Mouse (Mus musculus): Measurements from ENCODE around the gene Ly6g5c. TPM values are rescaled to one million over a fixed set of nuclear protein-coding genes. Genes with fewer than 3 reads are reported as not detected.

Gene Ly6g5c
- polyA plus RNA-seq, 1 experiment from 2014 or later = not detected

Other genes starting within 250 kb of the Ly6g5c start
- 1.4 TPM for gene Cfb, start 245.8 kb upstream of the Ly6g5c start, polyA plus RNA-seq (2017; shearing (Covaris generic))
- 0.66 TPM for gene Zbtb12, start 228.8 kb upstream of the Ly6g5c start, polyA plus RNA-seq (2017; shearing (Covaris generic))
- not detected for gene Gm20547, start 226.2 kb upstream of the Ly6g5c start, polyA plus RNA-seq (2017; shearing (Covaris generic))
- 3.3 TPM for gene C2, start 210.0 kb upstream of the Ly6g5c start, polyA plus RNA-seq (2017; shearing (Covaris generic))
- gene Ehmt2, start 209.8 kb upstream of the Ly6g5c start, polyA plus RNA-seq (2017; shearing (Covaris generic)) = 45.6 TPM
- gene Slc44a4, start 193.8 kb upstream of the Ly6g5c start, polyA plus RNA-seq (2017; shearing (Covaris generic)) = not detected
- gene Neu1, start 177.0 kb upstream of the Ly6g5c start, polyA plus RNA-seq (2017; shearing (Covaris generic)) = 107 TPM
- gene Hspa1b, start 149.0 kb upstream of the Ly6g5c start, polyA plus RNA-seq (2017; shearing (Covaris generic)) = 15.1 TPM
- gene Gm20481, start 138.4 kb upstream of the Ly6g5c start, polyA plus RNA-seq (2017; shearing (Covaris generic)) = not detected
- gene Hspa1a, start 136.1 kb upstream of the Ly6g5c start, polyA plus RNA-seq (2017; shearing (Covaris generic)) = 4.3 TPM
- gene Hspa1l, start 135.6 kb upstream of the Ly6g5c start, polyA plus RNA-seq (2017; shearing (Covaris generic)) = 0.13 TPM
- 60.3 TPM for gene Lsm2, start 126.4 kb upstream of the Ly6g5c start, polyA plus RNA-seq (2017; shearing (Covaris generic))
- gene Vars, start 107.3 kb upstream of the Ly6g5c start, polyA plus RNA-seq (2017; shearing (Covaris generic)) = 276 TPM
- 0.44 TPM for gene Vwa7, start 91.7 kb upstream of the Ly6g5c start, polyA plus RNA-seq (2017; shearing (Covaris generic))
- 4.4 TPM for gene Sapcd1, start 80.3 kb upstream of the Ly6g5c start, polyA plus RNA-seq (2017; shearing (Covaris generic))
- gene Msh5, start 61.5 kb upstream of the Ly6g5c start, polyA plus RNA-seq (2017; shearing (Covaris generic)) = 1.5 TPM
- 611 TPM for gene Clic1, start 58.3 kb upstream of the Ly6g5c start, polyA plus RNA-seq (2017; shearing (Covaris generic))
- gene Ddah2, start 49.2 kb upstream of the Ly6g5c start, polyA plus RNA-seq (2017; shearing (Covaris generic)) = 2.5 TPM
- gene Ly6g6c, start 42.9 kb upstream of the Ly6g5c start, polyA plus RNA-seq (2017; shearing (Covaris generic)) = not detected
- not detected for gene Mpig6b, start 42.1 kb upstream of the Ly6g5c start, polyA plus RNA-seq (2017; shearing (Covaris generic))
- gene Ly6g6e, start 31.4 kb upstream of the Ly6g5c start, polyA plus RNA-seq (2017; shearing (Covaris generic)) = not detected
- not detected for gene Ly6g6d, start 30.2 kb upstream of the Ly6g5c start, polyA plus RNA-seq (2017; shearing (Covaris generic))
- not detected for gene Ly6g6f, start 22.7 kb upstream of the Ly6g5c start, polyA plus RNA-seq (2017; shearing (Covaris generic))
- gene Abhd16a, start 19.0 kb upstream of the Ly6g5c start, polyA plus RNA-seq (2017; shearing (Covaris generic)) = 86.4 TPM
- 2.4 TPM for gene Ly6g5b, start 7.1 kb downstream of the Ly6g5c start, polyA plus RNA-seq (2017; shearing (Covaris generic))
- gene Gpank1, start 13.2 kb downstream of the Ly6g5c start, polyA plus RNA-seq (2017; shearing (Covaris generic)) = 62.3 TPM
- 279 TPM for gene Csnk2b, start 13.8 kb downstream of the Ly6g5c start, polyA plus RNA-seq (2017; shearing (Covaris generic))
- gene D17H6S53E, start 18.1 kb downstream of the Ly6g5c start, polyA plus RNA-seq (2017; shearing (Covaris generic)) = 5.5 TPM
- gene Apom, start 23.8 kb downstream of the Ly6g5c start, polyA plus RNA-seq (2017; shearing (Covaris generic)) = not detected
- 48.9 TPM for gene Bag6, start 26.9 kb downstream of the Ly6g5c start, polyA plus RNA-seq (2017; shearing (Covaris generic))
- gene Prrc2a, start 56.6 kb downstream of the Ly6g5c start, polyA plus RNA-seq (2017; shearing (Covaris generic)) = 17.8 TPM
- gene Aif1, start 67.8 kb downstream of the Ly6g5c start, polyA plus RNA-seq (2017; shearing (Covaris generic)) = 7.4 TPM
- 9.5 TPM for gene Lst1, start 80.2 kb downstream of the Ly6g5c start, polyA plus RNA-seq (2017; shearing (Covaris generic))
- 1,703 TPM for gene Ltb, start 86.2 kb downstream of the Ly6g5c start, polyA plus RNA-seq (2017; shearing (Covaris generic))
- gene Tnf, start 93.7 kb downstream of the Ly6g5c start, polyA plus RNA-seq (2017; shearing (Covaris generic)) = 46.9 TPM
- gene Lta, start 97.1 kb downstream of the Ly6g5c start, polyA plus RNA-seq (2017; shearing (Covaris generic)) = 140 TPM
- 1.6 TPM for gene Gm16181, start 112.6 kb downstream of the Ly6g5c start, polyA plus RNA-seq (2017; shearing (Covaris generic))
- gene Atp6v1g2, start 125.4 kb downstream of the Ly6g5c start, polyA plus RNA-seq (2017; shearing (Covaris generic)) = 8.7 TPM
- 23.1 TPM for gene Nfkbil1, start 127.5 kb downstream of the Ly6g5c start, polyA plus RNA-seq (2017; shearing (Covaris generic))
- 257 TPM for gene Ddx39b, start 133.5 kb downstream of the Ly6g5c start, polyA plus RNA-seq (2017; shearing (Covaris generic))
- 7,111 TPM for gene H2-D1, start 154.5 kb downstream of the Ly6g5c start, polyA plus RNA-seq (2017; shearing (Covaris generic))
- 0.34 TPM for gene H2-Q1, start 212.1 kb downstream of the Ly6g5c start, polyA plus RNA-seq (2017; shearing (Covaris generic))
- gene H2-Q2, start 234.0 kb downstream of the Ly6g5c start, polyA plus RNA-seq (2017; shearing (Covaris generic)) = 20.6 TPM

Data from inflammation-experienced regulatory T-cells, adult 16 weeks (primary cell).